Mouse (Mus musculus) cerebellum, adult 8-10 months (tissue): ENCODE data around the gene Slain1.
"Not testable (repeated sequence)": the region's sequence is repeated elsewhere in the genome, so short reads cannot be mapped to it uniquely, and the experiment has no call there.

Experiments used
- DNase-seq: peaks from one replicate; pipeline ENCODE4 v3.0.0; 2022

The Slain1 gene

GRCm38 (mm10) chr14:103728506-103728905 lies 78.5 kb downstream of the Slain1 start:
- DNase-seq = no peak

GRCm38 (mm10) chr14:103728951-103729725 lies 79.1 kb downstream of the Slain1 start:
- DNase-seq = no peak

- DNase-seq = no peak
Measured at GRCm38 (mm10) chr14:103729760-103730367, 79.8 kb downstream of the Slain1 start.

DNA sequence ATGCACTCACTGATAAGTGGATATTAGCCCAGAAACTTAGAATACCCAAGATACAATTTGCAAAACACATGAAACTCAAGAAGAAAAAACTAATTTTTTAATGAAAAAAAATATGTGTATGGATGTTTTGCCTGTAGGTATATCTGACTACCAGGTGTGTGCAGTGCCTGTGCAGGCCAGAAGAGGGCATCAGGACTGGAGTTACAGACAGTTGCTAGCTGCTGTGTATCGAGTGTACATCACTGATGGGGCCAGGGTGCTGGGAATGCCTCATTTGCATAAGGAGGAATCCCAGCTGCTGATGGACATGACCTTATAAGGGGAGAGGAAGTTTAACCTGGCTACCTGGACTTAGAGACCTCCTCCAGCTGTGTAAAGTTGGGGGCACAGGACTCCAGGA lies 82.6 kb downstream of the Slain1 start:
- DNase-seq = no peak

GRCm38 (mm10) chr14:103741216-103741615 lies 91.2 kb downstream of the Slain1 start:
- no peak for DNase-seq

DNA sequence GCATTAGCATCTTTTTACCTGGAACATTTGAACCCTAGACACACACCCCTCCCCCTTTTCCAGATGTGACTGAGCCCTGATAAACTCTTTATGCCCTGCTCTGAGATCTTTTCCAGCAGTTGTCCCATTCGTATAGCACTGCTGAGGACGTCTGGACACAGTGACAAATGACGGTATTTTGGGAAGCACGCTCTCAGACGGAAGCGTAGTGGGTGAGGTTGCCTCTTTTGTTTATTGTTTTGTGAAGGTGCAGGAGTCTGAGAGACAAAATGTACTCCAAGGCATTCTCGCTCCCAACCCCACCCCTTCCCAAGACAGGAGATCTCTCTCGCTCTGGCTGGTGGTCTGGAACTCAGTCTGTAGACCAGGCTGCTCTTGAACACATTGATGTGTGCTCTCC lies 92.1 kb downstream of the Slain1 start:
- DNase-seq = no peak

DNA sequence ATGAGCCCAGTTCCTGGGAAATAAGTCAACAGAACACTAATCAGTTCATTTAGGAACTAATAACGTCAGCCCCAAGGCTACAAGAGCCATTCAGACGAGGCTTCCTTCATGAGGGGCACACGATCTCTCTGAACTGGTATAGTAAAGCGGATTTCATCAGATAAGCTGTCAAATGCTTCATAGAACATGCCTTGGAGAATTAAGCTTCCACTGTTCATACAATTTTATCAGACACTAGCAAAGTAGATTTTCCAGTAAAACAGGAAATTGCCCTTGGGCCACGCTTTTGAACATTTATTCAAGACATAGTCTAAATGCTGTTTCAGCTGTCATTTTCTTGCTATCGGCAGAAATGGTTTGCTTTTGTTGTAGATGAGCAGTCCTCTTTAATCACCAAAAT lies 97.3 kb downstream of the Slain1 start:
- DNase-seq = no peak

- DNase-seq = not testable (repeated sequence)
Measured at GRCm38 (mm10) chr14:103750638-103751037, 100.6 kb downstream of the Slain1 start.

GRCm38 (mm10) chr14:103751384-103751783 lies 101.4 kb downstream of the Slain1 start:
- DNase-seq = no peak

GRCm38 (mm10) chr14:103752773-103753172 lies 102.7 kb downstream of the Slain1 start:
- DNase-seq = no peak

DNA sequence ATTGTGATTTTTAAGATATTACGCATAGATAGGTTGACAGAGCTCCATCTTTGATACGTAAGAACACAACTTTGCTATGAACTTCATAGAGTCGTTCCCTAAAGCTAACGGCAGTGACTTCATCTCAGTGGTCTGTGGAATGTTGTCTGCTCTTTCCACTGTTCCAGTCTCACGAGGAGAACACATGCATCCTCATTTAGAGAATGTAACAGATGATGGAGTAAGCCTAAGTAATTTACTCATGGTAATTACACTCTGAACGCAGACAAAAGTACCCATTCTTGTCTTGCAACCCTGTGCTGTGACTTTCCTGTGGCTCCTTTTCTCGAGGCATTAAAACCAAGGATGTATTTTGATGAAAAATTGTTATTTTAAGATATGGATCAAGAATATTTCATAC lies 104.0 kb downstream of the Slain1 start:
- no peak for DNase-seq

- no peak for DNase-seq
Measured at GRCm38 (mm10) chr14:103754465-103754864, 104.4 kb downstream of the Slain1 start.
